23 mouse cellular contexts compared by ENCODE assay signal in genomic region chr15:85762761-85763160, GRCm38 (mm10). TPM values are rescaled to one million over a fixed set of nuclear protein-coding genes. Genes with fewer than 3 reads are reported as not detected.
A peak's percentile ranks its signal among the peaks of the same experiment; 100 is the strongest.
DNase-seq lines count a peak whose midpoint lies in the region.
"Had no signal": no experiment of that assay in that cellular context is flagged by ENCODE, and none has a peak within 500 bp of the region (broad histone marks: within the 10 kb centered on the region; RNA-seq: fewer than 3 reads in every experiment).

No protein-coding gene starts in this region.

- intact Hi-C loops in heart, postnatal 14 days (cut with DNase I): no loop called here

- DNase-seq in adrenal gland, postnatal 14 days: peak; percentile 2
- no peak for DNase-seq in adrenal gland, adult 8-10 months
- peak; percentile 32 to 38 for DNase-seq in cerebellum, postnatal 14 days
- no peak for DNase-seq in cerebellum, adult 9-11 months
- DNase-seq in heart, embryonic 10.5 days (ENCODE audit: low spot score): peak; percentile 65
- DNase-seq in heart, postnatal 14 days: no peak
- DNase-seq: adrenal gland, postnatal 10 days; adrenal gland, postnatal 36 days; B cell, adult 2 months; cerebellum, adult 11-12 months; cerebellum, adult 8-10 months; cerebellum, postnatal 25 days; forebrain, postnatal 0 days had no signal

- H3K4me3 ChIP-seq in heart, embryonic 10.5 days: no peak overlapping the region
- H3K4me3 ChIP-seq: embryonic facial prominence, embryonic 10.5 days; embryonic facial prominence, embryonic 12.5 days; forebrain, embryonic 13.5 days; forebrain, embryonic 15.5 days had no signal

- H3K36me3 ChIP-seq in heart, embryonic 10.5 days: no peaks in the 10 kb centered on the region
- H3K36me3 ChIP-seq: embryonic facial prominence, embryonic 10.5 days; embryonic facial prominence, embryonic 12.5 days; forebrain, embryonic 15.5 days; G1E had no signal

- H3K27me3 ChIP-seq in heart, embryonic 10.5 days (ENCODE audit: insufficient read depth, poor library complexity, severe bottlenecking): no peaks in the 10 kb centered on the region
- H3K27me3 ChIP-seq: forebrain, embryonic 13.5 days; forebrain, embryonic 15.5 days; Patski had no signal

- H3K4me1 ChIP-seq in heart, embryonic 10.5 days: no peaks in the 10 kb centered on the region
- H3K4me1 ChIP-seq: embryonic facial prominence, embryonic 10.5 days; embryonic facial prominence, embryonic 12.5 days; forebrain, embryonic 13.5 days; forebrain, embryonic 15.5 days had no signal

- H3K27ac ChIP-seq in heart, embryonic 10.5 days: no peak overlapping the region
- H3K27ac ChIP-seq: embryonic facial prominence, embryonic 10.5 days; embryonic facial prominence, embryonic 12.5 days; forebrain, embryonic 13.5 days; forebrain, embryonic 15.5 days had no signal

- H3K9me3 ChIP-seq in heart, embryonic 10.5 days: peaks cover 4% of the 10 kb centered on the region

- WGBS in heart, embryonic 10.5 days: 71% methylated on average over 4 of the region's 4 CpGs

RNA-seq across cellular contexts. Expression of gene Ppara, which starts 28.0 kb away (rescaled TPM):
- 63.3 and 84.9 TPM in 2 replicates for total RNA-seq in adrenal gland, postnatal 14 days (2021)
- total RNA-seq in adrenal gland, adult 8-10 months (2022): 10 to 100 TPM in 3 of 4 experiments, 1 to 10 TPM in 1; 6.9 to 25.9 (median 18.7) TPM
- polyA plus RNA-seq in heart, embryonic 10.5 days (2016; fragmentation: Nextera tagmentation; extraction: Ambion mirVana): 0.88 and 2.0 TPM in 2 replicates
- 10 to 100 TPM; 50.7 to 60.1 TPM for total RNA-seq in heart, postnatal 14 days (2021)
- total RNA-seq: CH12.LX had no signal
- polyA plus RNA-seq: G1E had no signal

RNA-seq across cellular contexts. Expression of gene Cdpf1, which starts 48.7 kb away (rescaled TPM):
- total RNA-seq in adrenal gland, postnatal 14 days (2021): 17.9 and 20.2 TPM in 2 replicates
- 10 to 100 TPM; 20.9 to 29.4 (median 22.4) TPM for total RNA-seq in adrenal gland, adult 8-10 months (2022)
- 50.9 and 54.2 TPM in 2 replicates for polyA plus RNA-seq in heart, embryonic 10.5 days (2016; fragmentation: Nextera tagmentation; extraction: Ambion mirVana)
- 10 to 100 TPM; 31.0 to 33.8 TPM for total RNA-seq in heart, postnatal 14 days (2021)

RNA-seq across cellular contexts. Expression of gene Pkdrej, which starts 58.8 kb away (rescaled TPM):
- 0.15 and 0.34 TPM in 2 replicates for total RNA-seq in adrenal gland, postnatal 14 days (2021)
- 1 to 10 TPM in 2 of 4 experiments, under 1 TPM in 2; 0.49 to 1.6 (median 0.95) TPM for total RNA-seq in adrenal gland, adult 8-10 months (2022)
- 0.05 and 0.13 TPM in 2 replicates for polyA plus RNA-seq in heart, embryonic 10.5 days (2016; fragmentation: Nextera tagmentation; extraction: Ambion mirVana)
- total RNA-seq in heart, postnatal 14 days (2021): 1 to 10 TPM; 2.0 to 2.1 TPM
- total RNA-seq: CH12.LX had no signal
- polyA plus RNA-seq: activated CD4-positive, CD25-positive, alpha-beta regulatory T cell, adult 4 months; CD4-positive, CD25-positive, alpha-beta regulatory T cell, adult 4 months; forebrain, embryonic 11.5 days; forebrain, embryonic 13.5 days; G1E had no signal

Comparison
In these comparisons a context has a peak if more than half of its experiments do, and no peak if none do; other contexts are left out.
1. DNase-seq: peak in adrenal gland, postnatal 14 days (single experiment), cerebellum, postnatal 14 days (2 of 2) and heart, embryonic 10.5 days (single experiment); none in adrenal gland, adult 8-10 months (single experiment), cerebellum, adult 9-11 months (single experiment) and heart, postnatal 14 days (0 of 2).